Mouse (Mus musculus) left cerebral cortex, postnatal 25 days (tissue): ENCODE results near the gene Myo16. TPM values are rescaled to one million over a fixed set of nuclear protein-coding genes. Genes with fewer than 3 reads are reported as not detected.

Source experiments
- DNase-seq, 2 experiments: peaks; one replicate each; pipeline ENCODE4 v3.0.0; 2022; ENCODE audit warnings: low spot score in 2 of 2, mixed read lengths in 1 of 2
- intact Hi-C: fragments of 180-260 bp; cut with DNase I; formaldehyde crosslinking; loops from one replicate; pipeline ENCODE4 v1.15.1; 2025
- total RNA-seq, 2 experiments: library from RNA; stranded (reverse); gene quantifications; 2 replicates each; pipeline ENCODE4 v1.2.3; 2021

Myo16 gene
- total RNA-seq, 2 experiments from 2014 or later: 30.6 to 42.4 TPM

GRCm38 (mm10) chr8:10438772-10439171, 285.1 kb downstream of the Myo16 start:
- intact Hi-C loops: loop anchor here (1.0 to 5.0 kb wide), 3 partner anchors 569 to 749 kb away; partner anchors contain the start of gene Irs2
- DNase-seq: peak; percentile 77 to 82

GRCm38 (mm10) chr8:10439595-10440453, 286.1 kb downstream of the Myo16 start:
- intact Hi-C loops: loop anchor here (2.0 to 5.0 kb wide), 2 partner anchors 567 to 735 kb away; partner anchors contain the start of gene Irs2
- no peak for DNase-seq

- intact Hi-C loops: no loop called here
- DNase-seq: no peak
Observed at GRCm38 (mm10) chr8:10442562-10442961, 288.9 kb downstream of the Myo16 start.

- intact Hi-C loops: no loop called here
- DNase-seq: no peak
Observed at GRCm38 (mm10) chr8:10445011-10445410, 291.3 kb downstream of the Myo16 start.

GRCm38 (mm10) chr8:10448545-10448944, 294.8 kb downstream of the Myo16 start:
- DNase-seq: peak; percentile 39 to 43
- intact Hi-C loops: no loop called here

GRCm38 (mm10) chr8:10453046-10453445, 299.3 kb downstream of the Myo16 start:
- intact Hi-C loops: loop anchor here (5.0 kb wide), 1 partner anchor 84 kb away; no protein-coding TSS in a partner anchor
- DNase-seq: no peak

GRCm38 (mm10) chr8:10458151-10458649, 304.5 kb downstream of the Myo16 start:
- intact Hi-C loops: no loop called here
- DNase-seq: no peak

GRCm38 (mm10) chr8:10462271-10462670, 308.6 kb downstream of the Myo16 start:
- intact Hi-C loops: no loop called here
- no peak for DNase-seq

- intact Hi-C loops: no loop called here
- DNase-seq: no peak
Observed at GRCm38 (mm10) chr8:10468490-10468889, 314.8 kb downstream of the Myo16 start.

GRCm38 (mm10) chr8:10469658-10470057, 315.9 kb downstream of the Myo16 start:
- intact Hi-C loops: loop anchor here (5.0 kb wide), 2 partner anchors 68 to 538 kb away; partner anchors contain the start of gene Irs2
- DNase-seq: peak in 1 of 2 experiments; percentile 51

GRCm38 (mm10) chr8:10470280-10470679, 316.6 kb downstream of the Myo16 start:
- no peak for DNase-seq
- intact Hi-C loops: loop anchor here (5.0 kb wide), 2 partner anchors 67 to 537 kb away; partner anchors contain the start of gene Irs2

- intact Hi-C loops: loop anchor here (5.0 kb wide), 2 partner anchors 65 to 535 kb away; partner anchors contain the start of gene Irs2
- peak in 1 of 2 experiments; percentile 66 for DNase-seq
Observed at GRCm38 (mm10) chr8:10472371-10472770, 318.7 kb downstream of the Myo16 start.

GRCm38 (mm10) chr8:10474446-10474845, 320.7 kb downstream of the Myo16 start:
- DNase-seq: peak; percentile 74 to 87
- intact Hi-C loops: loop anchor here (5.0 kb wide), 2 partner anchors 63 to 533 kb away; partner anchors contain the start of gene Irs2

- intact Hi-C loops: no loop called here
- no peak for DNase-seq
Observed at GRCm38 (mm10) chr8:10479059-10479458, 325.3 kb downstream of the Myo16 start.

- intact Hi-C loops: no loop called here
- no peak for DNase-seq
Observed at GRCm38 (mm10) chr8:10480850-10481249, 327.1 kb downstream of the Myo16 start.

- intact Hi-C loops: no loop called here
- DNase-seq: no peak
Observed at GRCm38 (mm10) chr8:10482064-10482463, 328.4 kb downstream of the Myo16 start.

- intact Hi-C loops: no loop called here
- no peak for DNase-seq
Observed at GRCm38 (mm10) chr8:10482880-10483279, 329.2 kb downstream of the Myo16 start.

- intact Hi-C loops: no loop called here
- DNase-seq: peak in 1 of 2 experiments; percentile 20
Observed at GRCm38 (mm10) chr8:10483841-10484240, 330.1 kb downstream of the Myo16 start.

- DNase-seq: peak in 1 of 2 experiments; percentile 37
- intact Hi-C loops: no loop called here
Observed at GRCm38 (mm10) chr8:10489738-10490419, 336.2 kb downstream of the Myo16 start.

GRCm38 (mm10) chr8:10490420-10490784, 336.7 kb downstream of the Myo16 start:
- intact Hi-C loops: no loop called here
- no peak for DNase-seq
